Mouse (Mus musculus): ENCODE data around the gene Actr3b. TPM values are rescaled to one million over a fixed set of nuclear protein-coding genes. Genes with fewer than 3 reads are reported as not detected.

Gene Actr3b
- polyA plus RNA-seq, 1 experiment from 2014 or later, result 0.66 TPM

DNA sequence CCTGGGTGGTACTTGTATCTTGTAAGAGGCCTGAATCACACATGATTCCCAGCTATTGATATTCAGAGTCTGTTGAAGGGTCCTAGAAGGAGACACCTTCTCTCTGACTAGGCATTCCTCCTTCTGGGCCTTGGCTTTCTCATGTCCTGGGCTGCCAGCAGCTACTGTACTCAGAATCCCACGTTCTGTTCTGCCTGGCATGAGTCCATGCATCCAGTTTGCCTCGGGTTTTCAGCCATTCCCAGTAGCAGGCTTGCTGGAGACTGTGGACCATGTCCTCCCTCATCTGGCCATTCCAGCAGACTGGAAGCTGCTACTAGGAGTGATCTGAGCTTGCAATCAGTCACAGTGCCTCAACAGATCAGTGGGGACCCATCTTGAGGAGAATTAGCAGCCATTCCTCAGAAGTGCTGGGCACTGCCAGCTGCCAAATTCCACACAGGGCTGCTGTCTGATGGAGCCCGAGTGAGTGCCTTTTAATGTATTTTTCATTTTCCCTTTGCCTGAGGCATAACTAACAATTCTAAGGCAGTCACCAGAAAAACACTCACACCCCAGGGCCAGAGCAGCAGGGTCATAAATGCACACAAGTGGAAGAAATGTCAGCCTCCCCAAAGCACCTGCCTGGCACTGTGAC is 130.1 kb downstream of the Actr3b start:
- H3K4me2 ChIP-seq (ENCODE audit: low read depth, low read length), result no peak overlapping the region
- no peak for ATAC-seq (ENCODE audit: low read depth)
- H3K4me1 ChIP-seq (ENCODE audit: control insufficient read depth, low read depth, low read length), result no peaks in the 10 kb centered on the region
- H3K36me3 ChIP-seq (ENCODE audit: control insufficient read depth, insufficient read depth), result no peaks in the 10 kb centered on the region
- WGBS (ENCODE audit: insufficient replicate concordance), result 25% methylated on average over 3 of the region's 3 CpGs
- H3K27ac ChIP-seq (ENCODE audit: low read length), result no peak overlapping the region
- H3K9me3 ChIP-seq (replicated peaks; ENCODE audit: control insufficient read depth, low read length), result no peaks in the 10 kb centered on the region
- no peak overlapping the region for H3K4me3 ChIP-seq (ENCODE audit: low read depth, low read length)
- H3K27me3 ChIP-seq (ENCODE audit: control insufficient read depth, insufficient read depth, low read depth, low read length), result no peaks in the 10 kb centered on the region
- H3K9ac ChIP-seq (ENCODE audit: low read depth, low read length), result no peak overlapping the region

GRCm38 (mm10) chr5:25891321-25891720 is 131.5 kb downstream of the Actr3b start:
- H3K36me3 ChIP-seq (ENCODE audit: control insufficient read depth, insufficient read depth), result no peaks in the 10 kb centered on the region
- H3K4me2 ChIP-seq (ENCODE audit: low read depth, low read length), result no peak overlapping the region
- no peaks in the 10 kb centered on the region for H3K4me1 ChIP-seq (ENCODE audit: control insufficient read depth, low read depth, low read length)
- H3K4me3 ChIP-seq (ENCODE audit: low read depth, low read length), result no peak overlapping the region
- H3K9ac ChIP-seq (ENCODE audit: low read depth, low read length), result no peak overlapping the region
- H3K27ac ChIP-seq (ENCODE audit: low read length), result no peak overlapping the region
- WGBS (ENCODE audit: insufficient replicate concordance), result 56% methylated on average over 1 of the region's 1 CpGs
- no peaks in the 10 kb centered on the region for H3K27me3 ChIP-seq (ENCODE audit: control insufficient read depth, insufficient read depth, low read depth, low read length)
- H3K9me3 ChIP-seq (replicated peaks; ENCODE audit: control insufficient read depth, low read length), result no peaks in the 10 kb centered on the region
- no peak for ATAC-seq (ENCODE audit: low read depth)

Other genes starting within 250 kb of the Actr3b start
- gene Cct8l1, start 243.9 kb upstream of the Actr3b start, polyA plus RNA-seq (2015; fragmentation: Nextera tagmentation; extraction: Ambion mirVana), result not detected in 2 replicates
- gene Xrcc2, start 54.2 kb upstream of the Actr3b start, polyA plus RNA-seq (2015; fragmentation: Nextera tagmentation; extraction: Ambion mirVana), result 2.7 and 3.0 TPM in 2 replicates
- not detected in 2 replicates for gene Gm21663, start 182.4 kb downstream of the Actr3b start, polyA plus RNA-seq (2015; fragmentation: Nextera tagmentation; extraction: Ambion mirVana)
- gene Gm21671, start 194.4 kb downstream of the Actr3b start, polyA plus RNA-seq (2015; fragmentation: Nextera tagmentation; extraction: Ambion mirVana), result not detected in 2 replicates
- not detected in 2 replicates for gene Gm21680, start 212.7 kb downstream of the Actr3b start, polyA plus RNA-seq (2015; fragmentation: Nextera tagmentation; extraction: Ambion mirVana)
- not detected in 2 replicates for gene Gm21698, start 228.7 kb downstream of the Actr3b start, polyA plus RNA-seq (2015; fragmentation: Nextera tagmentation; extraction: Ambion mirVana)
- not detected in 2 replicates for gene Gm1979, start 244.8 kb downstream of the Actr3b start, polyA plus RNA-seq (2015; fragmentation: Nextera tagmentation; extraction: Ambion mirVana)

All from liver, embryonic 16.5 days (tissue).